Mouse (Mus musculus): ENCODE measurements at regions not wholly inside any gene's neighbourhood (a gene's known extent, or its start where the extent isn't known, plus 50 kb on each side); places are given as distances from the start of the nearest gene placed in this dataset.

- peak; percentile 30 for DNase-seq (ENCODE audit: low spot score)
Observed at GRCm38 (mm10) chr9:27453476-27453875, 56.9 kb downstream of the Spata19 start.

GRCm38 (mm10) chr9:27453924-27454652 is 57.5 kb downstream of the Spata19 start:
- H3K27me3 ChIP-seq (ENCODE audit: control insufficient read depth, insufficient read depth, low read length): no peaks in the 10 kb centered on the region
- WGBS: 56% methylated on average over 10 of the region's 10 CpGs
- no peaks in the 10 kb centered on the region for H3K36me3 ChIP-seq (ENCODE audit: control insufficient read depth, insufficient read depth, low read length)
- no peak overlapping the region for H3K4me3 ChIP-seq (replicated peaks; ENCODE audit: low read length)
- H3K9me3 ChIP-seq (ENCODE audit: control insufficient read depth, low read length): no peaks in the 10 kb centered on the region
- ATAC-seq (ENCODE audit: low FRiP score, low read depth) (0 out of 2 replicates have a peak, but pooled peaks have one; percentile 30), DNase-seq (ENCODE audit: low spot score) (no peak)
- no peak overlapping the region for H3K27ac ChIP-seq (replicated peaks; ENCODE audit: low read depth, low read length)
- no peak for TF ChIP-seq POLR2A (IDR thresholded peaks at IDR 0.05; ENCODE audit: borderline replicate concordance, extremely low read depth, insufficient read depth, insufficient read length)
- no peak overlapping the region for H3K4me2 ChIP-seq (replicated peaks; ENCODE audit: low read depth, low read length, severe bottlenecking)
- no peaks in the 10 kb centered on the region for H3K4me1 ChIP-seq (ENCODE audit: control insufficient read depth, insufficient read depth, low read length)
- no peak overlapping the region for H3K9ac ChIP-seq (ENCODE audit: low read depth, low read length, severe bottlenecking)

More at GRCm38 (mm10) chr9:27453476-27453875, 56.9 kb downstream of the Spata19 start:
- 81% methylated on average over 2 of the region's 2 CpGs for WGBS
- Histone ChIP-seq H3K9ac (ENCODE audit: low read depth, low read length, severe bottlenecking) (no peak overlapping the region), H3K4me3 (replicated peaks; ENCODE audit: low read length) (no peak overlapping the region), H3K4me2 (replicated peaks; ENCODE audit: low read depth, low read length, severe bottlenecking) (no peak overlapping the region), H3K27ac (replicated peaks; ENCODE audit: low read depth, low read length) (no peak overlapping the region), H3K4me1 (ENCODE audit: control insufficient read depth, insufficient read depth, low read length) (no peaks in the 10 kb centered on the region), H3K36me3 (ENCODE audit: control insufficient read depth, insufficient read depth, low read length) (no peaks in the 10 kb centered on the region), H3K9me3 (ENCODE audit: control insufficient read depth, low read length) (no peaks in the 10 kb centered on the region), H3K27me3 (ENCODE audit: control insufficient read depth, insufficient read depth, low read length) (no peaks in the 10 kb centered on the region)
- no peak for TF ChIP-seq POLR2A (IDR thresholded peaks at IDR 0.05; ENCODE audit: borderline replicate concordance, extremely low read depth, insufficient read depth, insufficient read length)
- ATAC-seq (ENCODE audit: low FRiP score, low read depth): no peak

- Histone ChIP-seq H3K27ac (replicated peaks; ENCODE audit: low read depth, low read length) (no peak overlapping the region), H3K4me1 (ENCODE audit: control insufficient read depth, insufficient read depth, low read length) (no peaks in the 10 kb centered on the region)
- 35% methylated on average over 3 of the region's 3 CpGs for WGBS
Observed at GRCm38 (mm10) chr9:27458335-27459040, 61.9 kb downstream of the Spata19 start.

GRCm38 (mm10) chr9:27461029-27461428 is 64.4 kb downstream of the Spata19 start:
- Histone ChIP-seq H3K4me2 (replicated peaks; ENCODE audit: low read depth, low read length, severe bottlenecking) (no peak overlapping the region), H3K4me3 (replicated peaks; ENCODE audit: low read length) (no peak overlapping the region), H3K9ac (ENCODE audit: low read depth, low read length, severe bottlenecking) (no peak overlapping the region), H3K27me3 (ENCODE audit: control insufficient read depth, insufficient read depth, low read length) (no peaks in the 10 kb centered on the region), H3K36me3 (ENCODE audit: control insufficient read depth, insufficient read depth, low read length) (no peaks in the 10 kb centered on the region), H3K27ac (replicated peaks; ENCODE audit: low read depth, low read length) (no peak overlapping the region), H3K9me3 (ENCODE audit: control insufficient read depth, low read length) (no peaks in the 10 kb centered on the region), H3K4me1 (ENCODE audit: control insufficient read depth, insufficient read depth, low read length) (no peaks in the 10 kb centered on the region)
- 19% methylated on average over 8 of the region's 8 CpGs for WGBS
- ATAC-seq (ENCODE audit: low FRiP score, low read depth): no peak
- no peak for DNase-seq (ENCODE audit: low spot score)
- TF ChIP-seq POLR2A (IDR thresholded peaks at IDR 0.05; ENCODE audit: borderline replicate concordance, extremely low read depth, insufficient read depth, insufficient read length): no peak

More at GRCm38 (mm10) chr9:27458335-27459040, 61.9 kb downstream of the Spata19 start:
- H3K9me3 ChIP-seq (ENCODE audit: control insufficient read depth, low read length): no peaks in the 10 kb centered on the region
- H3K36me3 ChIP-seq (ENCODE audit: control insufficient read depth, insufficient read depth, low read length): no peaks in the 10 kb centered on the region
- DNase-seq (ENCODE audit: low spot score) (no peak), ATAC-seq (ENCODE audit: low FRiP score, low read depth) (no peak)
- no peaks in the 10 kb centered on the region for H3K27me3 ChIP-seq (ENCODE audit: control insufficient read depth, insufficient read depth, low read length)
- no peak overlapping the region for H3K4me3 ChIP-seq (replicated peaks; ENCODE audit: low read length)
- TF ChIP-seq POLR2A (IDR thresholded peaks at IDR 0.05; ENCODE audit: borderline replicate concordance, extremely low read depth, insufficient read depth, insufficient read length): no peak
- no peak overlapping the region for H3K9ac ChIP-seq (ENCODE audit: low read depth, low read length, severe bottlenecking)
- no peak overlapping the region for H3K4me2 ChIP-seq (replicated peaks; ENCODE audit: low read depth, low read length, severe bottlenecking)

- Histone ChIP-seq H3K4me2 (replicated peaks; ENCODE audit: low read depth, low read length, severe bottlenecking) (no peak overlapping the region), H3K4me3 (replicated peaks; ENCODE audit: low read length) (no peak overlapping the region), H3K4me1 (ENCODE audit: control insufficient read depth, insufficient read depth, low read length) (no peaks in the 10 kb centered on the region), H3K27ac (replicated peaks; ENCODE audit: low read depth, low read length) (no peak overlapping the region), H3K36me3 (ENCODE audit: control insufficient read depth, insufficient read depth, low read length) (no peaks in the 10 kb centered on the region), H3K9me3 (ENCODE audit: control insufficient read depth, low read length) (no peaks in the 10 kb centered on the region), H3K27me3 (ENCODE audit: control insufficient read depth, insufficient read depth, low read length) (no peaks in the 10 kb centered on the region), H3K9ac (ENCODE audit: low read depth, low read length, severe bottlenecking) (no peak overlapping the region)
- ATAC-seq (ENCODE audit: low FRiP score, low read depth) (no peak), DNase-seq (ENCODE audit: low spot score) (no peak)
- 86% methylated on average over 1 of the region's 1 CpGs for WGBS
- no peak for TF ChIP-seq POLR2A (IDR thresholded peaks at IDR 0.05; ENCODE audit: borderline replicate concordance, extremely low read depth, insufficient read depth, insufficient read length)
Observed at GRCm38 (mm10) chr9:27464006-27464405, 67.4 kb downstream of the Spata19 start.

All from limb, embryonic 14.5 days (tissue).